8 mouse cellular contexts compared by ENCODE assay signal in genomic region chr9:121880840-121881239, GRCm38 (mm10). TPM values are rescaled to one million over a fixed set of nuclear protein-coding genes. Genes with fewer than 3 reads are reported as not detected.
A peak's percentile ranks its signal among the peaks of the same experiment; 100 is the strongest.
DNase-seq lines count a peak whose midpoint lies in the region; ATAC-seq and TF ChIP-seq lines count a peak whose summit lies in the region.

No protein-coding gene starts in this region.

- H3K27ac ChIP-seq in forebrain, embryonic 13.5 days: no peak overlapping the region
- no peak overlapping the region for H3K27ac ChIP-seq in heart, postnatal 0 days (ENCODE audit: low read depth)
- H3K27ac ChIP-seq in lung, embryonic 14.5 days (ENCODE audit: low read depth): no peak overlapping the region

- no peak for TF ChIP-seq EP300 in heart, postnatal 0 days (IDR thresholded peaks at IDR 0.05; ENCODE audit: low read depth)

- H3K9me3 ChIP-seq in forebrain, embryonic 13.5 days (replicated peaks): no peaks in the 10 kb centered on the region
- no peaks in the 10 kb centered on the region for H3K9me3 ChIP-seq in heart, postnatal 0 days (replicated peaks; ENCODE audit: control insufficient read depth, low read length)
- no peaks in the 10 kb centered on the region for H3K9me3 ChIP-seq in lung, embryonic 14.5 days (ENCODE audit: low read depth, low read length)

- H3K9ac ChIP-seq in forebrain, embryonic 13.5 days: no peak overlapping the region
- H3K9ac ChIP-seq in heart, postnatal 0 days (replicated peaks; ENCODE audit: low read depth, low read length): no peak overlapping the region
- H3K9ac ChIP-seq in lung, embryonic 14.5 days: no peak overlapping the region

- no peaks in the 10 kb centered on the region for H3K36me3 ChIP-seq in forebrain, embryonic 13.5 days (ENCODE audit: poor library complexity, severe bottlenecking)
- no peaks in the 10 kb centered on the region for H3K36me3 ChIP-seq in heart, postnatal 0 days (replicated peaks; ENCODE audit: control insufficient read depth, insufficient read depth, low read length)
- no peaks in the 10 kb centered on the region for H3K36me3 ChIP-seq in lung, embryonic 14.5 days (ENCODE audit: insufficient read depth)

- H3K4me2 ChIP-seq in forebrain, embryonic 13.5 days: peak overlapping the region; percentile 24
- H3K4me2 ChIP-seq in heart, postnatal 0 days (ENCODE audit: low read depth, low read length): no peak overlapping the region
- 0 out of 2 replicates have a peak overlapping the region, but pooled peaks have one; percentile 18 for H3K4me2 ChIP-seq in lung, embryonic 14.5 days

- TF ChIP-seq CTCF in heart, postnatal 0 days (IDR thresholded peaks at IDR 0.05; ENCODE audit: low read depth): peak; percentile 61
- peak; percentile 66 for TF ChIP-seq CTCF in lung, embryonic 14.5 days (IDR thresholded peaks at IDR 0.05; ENCODE audit: low read depth)

- WGBS in forebrain, embryonic 13.5 days: 28% methylated on average over 14 of the region's 14 CpGs
- 20% methylated on average over 14 of the region's 14 CpGs for WGBS in heart, postnatal 0 days
- WGBS in lung, embryonic 14.5 days: 19% methylated on average over 14 of the region's 14 CpGs

- H3K27me3 ChIP-seq in forebrain, embryonic 13.5 days: no peaks in the 10 kb centered on the region
- H3K27me3 ChIP-seq in heart, postnatal 0 days (ENCODE audit: control insufficient read depth, insufficient read depth, low read length): no peaks in the 10 kb centered on the region
- H3K27me3 ChIP-seq in lung, embryonic 14.5 days (ENCODE audit: insufficient read depth, low read length): no peaks in the 10 kb centered on the region

- H3K4me1 ChIP-seq in forebrain, embryonic 13.5 days: no peaks in the 10 kb centered on the region
- H3K4me1 ChIP-seq in heart, postnatal 0 days (ENCODE audit: control insufficient read depth, insufficient read depth): no peaks in the 10 kb centered on the region
- H3K4me1 ChIP-seq in lung, embryonic 14.5 days (ENCODE audit: insufficient read depth): no peaks in the 10 kb centered on the region

- no peak for ATAC-seq in forebrain, embryonic 13.5 days
- ATAC-seq in heart, postnatal 0 days (ENCODE audit: insufficient read depth, low read depth): peak; percentile 47; the same call in 1 of the 2 replicates
- peak; percentile 38; the same call in 1 of the 2 replicates for ATAC-seq in lung, embryonic 14.5 days (ENCODE audit: insufficient read depth)
- peak; percentile 79 for ATAC-seq in neutrophil, adult 5-6 weeks (ENCODE audit: extremely low read depth, insufficient number of reproducible peaks, low FRiP score, poor library complexity, severe bottlenecking)

- peak; percentile 11 to 20 for DNase-seq in CD8-positive naive resting alpha-beta T cell, adult 2 months (ENCODE audit: low read depth in 2 of 2, low spot score in 2 of 2)
- peak; percentile 83 to 89 for DNase-seq in adrenal gland, postnatal 36 days
- peak; percentile 64 for DNase-seq in heart, postnatal 0 days (ENCODE audit: low spot score)
- DNase-seq in kidney, postnatal 25 days: peak; percentile 81 to 88
- peak; percentile 79 for DNase-seq in lung, embryonic 14.5 days
- DNase-seq in thymus, postnatal 14 days: peak; percentile 80

- H3K4me3 ChIP-seq in forebrain, embryonic 13.5 days: no peak overlapping the region
- no peak overlapping the region for H3K4me3 ChIP-seq in heart, postnatal 0 days (ENCODE audit: low read depth, low read length)
- H3K4me3 ChIP-seq in lung, embryonic 14.5 days (ENCODE audit: low read depth, low read length): no peak overlapping the region

RNA-seq across cellular contexts. Expression of gene Ackr2, which starts 17.3 kb away (rescaled TPM):
- total RNA-seq in adrenal gland, postnatal 36 days (2021): under 1 TPM; 0.66 to 0.86 TPM
- polyA plus RNA-seq in forebrain, embryonic 13.5 days (2015; fragmentation: Nextera tagmentation; extraction: Ambion mirVana): 1.1 and 1.7 TPM in 2 replicates
- total RNA-seq in heart, postnatal 0 days (2014; rRNA removed; ENCODE audit: low replicate concordance): 4.1 and 4.6 TPM in 2 replicates
- 1.6 and 2.1 TPM in 2 replicates for polyA plus RNA-seq in heart, postnatal 0 days (2015; fragmentation: Nextera tagmentation; extraction: Ambion mirVana)
- polyA plus RNA-seq in lung, embryonic 14.5 days (2014; fragmentation: Nextera tagmentation; extraction: Ambion mirVana): 0.88 TPM in 2 replicates
- total RNA-seq in neutrophil, adult 5-6 weeks (2017): 0.25 and 4.5 TPM in 2 replicates

RNA-seq across cellular contexts. Expression of gene Higd1a, which starts 22.7 kb away (rescaled TPM):
- total RNA-seq in adrenal gland, postnatal 36 days (2021): 100 to 1,000 TPM in 1 of 2 experiments, 10 to 100 TPM in 1; 80.9 to 105 TPM
- 151 and 159 TPM in 2 replicates for polyA plus RNA-seq in forebrain, embryonic 13.5 days (2015; fragmentation: Nextera tagmentation; extraction: Ambion mirVana)
- 59.2 and 85.4 TPM in 2 replicates for total RNA-seq in heart, postnatal 0 days (2014; rRNA removed; ENCODE audit: low replicate concordance)
- polyA plus RNA-seq in heart, postnatal 0 days (2015; fragmentation: Nextera tagmentation; extraction: Ambion mirVana): 319 and 332 TPM in 2 replicates
- 163 and 169 TPM in 2 replicates for polyA plus RNA-seq in lung, embryonic 14.5 days (2014; fragmentation: Nextera tagmentation; extraction: Ambion mirVana)
- total RNA-seq in neutrophil, adult 5-6 weeks (2017): 7.2 and 15.2 TPM in 2 replicates

RNA-seq across cellular contexts. Expression of gene Cyp8b1, which starts 35.3 kb away (rescaled TPM):
- total RNA-seq in adrenal gland, postnatal 36 days (2021): under 1 TPM; 0.26 to 0.30 TPM
- polyA plus RNA-seq in forebrain, embryonic 13.5 days (2015; fragmentation: Nextera tagmentation; extraction: Ambion mirVana): not detected in 2 replicates
- total RNA-seq in heart, postnatal 0 days (2014; rRNA removed; ENCODE audit: low replicate concordance): not detected in 2 replicates
- polyA plus RNA-seq in heart, postnatal 0 days (2015; fragmentation: Nextera tagmentation; extraction: Ambion mirVana): not detected in 2 replicates
- polyA plus RNA-seq in lung, embryonic 14.5 days (2014; fragmentation: Nextera tagmentation; extraction: Ambion mirVana): not detected in 2 replicates
- total RNA-seq in neutrophil, adult 5-6 weeks (2017): not detected in 2 replicates

RNA-seq across cellular contexts. Expression of gene Ccdc13, which starts 41.6 kb away (rescaled TPM):
- total RNA-seq in adrenal gland, postnatal 36 days (2021): 1 to 10 TPM; 1.0 to 1.1 TPM
- polyA plus RNA-seq in forebrain, embryonic 13.5 days (2015; fragmentation: Nextera tagmentation; extraction: Ambion mirVana): 2.9 TPM in 2 replicates
- not detected in 2 replicates for total RNA-seq in heart, postnatal 0 days (2014; rRNA removed; ENCODE audit: low replicate concordance)
- polyA plus RNA-seq in heart, postnatal 0 days (2015; fragmentation: Nextera tagmentation; extraction: Ambion mirVana): 0.34 and 0.41 TPM in 2 replicates
- polyA plus RNA-seq in lung, embryonic 14.5 days (2014; fragmentation: Nextera tagmentation; extraction: Ambion mirVana): 0.39 and 0.78 TPM in 2 replicates
- 0.25 TPM in 1 of 2 replicates, not detected in the other for total RNA-seq in neutrophil, adult 5-6 weeks (2017)

Comparison
In these comparisons a context has a peak if more than half of its experiments do, and no peak if none do; other contexts are left out.
1. DNase-seq: peak in every context shown above with its lines; median percentile 86 in adrenal gland, postnatal 36 days; 84 in kidney, postnatal 25 days; 80 in thymus, postnatal 14 days; 79 in lung, embryonic 14.5 days; 64 in heart, postnatal 0 days; 16 in CD8-positive naive resting alpha-beta T cell, adult 2 months.